Mouse (Mus musculus): ENCODE measurements at regions not wholly inside any gene's neighbourhood (a gene's known extent, or its start where the extent isn't known, plus 50 kb on each side); places are given as distances from the start of the nearest gene placed in this dataset.

GRCm38 (mm10) chr14:58224419-58224818, 154.1 kb downstream of the Fgf9 start:
- no peak for DNase-seq (ENCODE audit: low spot score in 2 of 2)

GRCm38 (mm10) chr14:58208401-58208800, 138.1 kb downstream of the Fgf9 start:
- DNase-seq (ENCODE audit: low spot score in 2 of 2): no peak

GRCm38 (mm10) chr14:58202607-58203295, 132.4 kb downstream of the Fgf9 start:
- DNase-seq (ENCODE audit: low spot score in 2 of 2): no peak

- no peak for DNase-seq (ENCODE audit: low spot score in 2 of 2)
These were observed 119.6 kb downstream of the Fgf9 start for GRCm38 (mm10) chr14:58189948-58190347.

GRCm38 (mm10) chr14:58182869-58183268, 112.5 kb downstream of the Fgf9 start:
- no peak for DNase-seq (ENCODE audit: low spot score in 2 of 2)

- no peak for DNase-seq (ENCODE audit: low spot score in 2 of 2)
These were observed 110.4 kb downstream of the Fgf9 start for GRCm38 (mm10) chr14:58180724-58181123.

- no peak for DNase-seq (ENCODE audit: low spot score in 2 of 2)
These were observed 105.5 kb downstream of the Fgf9 start for GRCm38 (mm10) chr14:58175651-58176363.

GRCm38 (mm10) chr14:58174512-58174911, 104.2 kb downstream of the Fgf9 start:
- DNase-seq (ENCODE audit: low spot score in 2 of 2): no peak

- DNase-seq (ENCODE audit: low spot score in 2 of 2): no peak
These were observed 98.6 kb downstream of the Fgf9 start for GRCm38 (mm10) chr14:58168920-58169319.

Measured in thymus, postnatal 10 days (tissue).